Mouse (Mus musculus) left cerebral cortex, adult 2 months (tissue): ENCODE measurements around the gene Wipf1. TPM values are rescaled to one million over a fixed set of nuclear protein-coding genes. Genes with fewer than 3 reads are reported as not detected.

Experiments used
- DNase-seq, 2 experiments: peaks; one replicate each; pipeline ENCODE4 v3.0.0; 2021 to 2022; ENCODE audit warnings: low spot score in 2 of 2, mixed read lengths in 1 of 2; ENCODE audit errors: extremely low spot score in 1 of 2
- H3K27ac ChIP-seq: fragments of 200-600 bp; 2 replicates; pipeline ENCODE4 v1.8.1; 2022
- H3K4me3 ChIP-seq: fragments of 200-600 bp; 2 replicates; pipeline ENCODE4 v1.8.1; 2022
- CTCF ChIP-seq: fragments of 200-600 bp; IDR thresholded peaks from 2 replicates; pipeline ENCODE4 v1.8.1; 2022; ENCODE audit warnings: antibody characterized with exemption, mild to moderate bottlenecking, moderate library complexity
- intact Hi-C: fragments of 180-260 bp; cut with DNase I; formaldehyde crosslinking; loops from one replicate; pipeline ENCODE4 v1.15.1; 2025
- total RNA-seq, 2 experiments: library from RNA; stranded (reverse); gene quantifications; 2 replicates each; pipeline ENCODE4 v1.2.3; 2021

The Wipf1 gene
- total RNA-seq, 2 experiments from 2014 or later, result 7.4 to 7.9 TPM

DNA sequence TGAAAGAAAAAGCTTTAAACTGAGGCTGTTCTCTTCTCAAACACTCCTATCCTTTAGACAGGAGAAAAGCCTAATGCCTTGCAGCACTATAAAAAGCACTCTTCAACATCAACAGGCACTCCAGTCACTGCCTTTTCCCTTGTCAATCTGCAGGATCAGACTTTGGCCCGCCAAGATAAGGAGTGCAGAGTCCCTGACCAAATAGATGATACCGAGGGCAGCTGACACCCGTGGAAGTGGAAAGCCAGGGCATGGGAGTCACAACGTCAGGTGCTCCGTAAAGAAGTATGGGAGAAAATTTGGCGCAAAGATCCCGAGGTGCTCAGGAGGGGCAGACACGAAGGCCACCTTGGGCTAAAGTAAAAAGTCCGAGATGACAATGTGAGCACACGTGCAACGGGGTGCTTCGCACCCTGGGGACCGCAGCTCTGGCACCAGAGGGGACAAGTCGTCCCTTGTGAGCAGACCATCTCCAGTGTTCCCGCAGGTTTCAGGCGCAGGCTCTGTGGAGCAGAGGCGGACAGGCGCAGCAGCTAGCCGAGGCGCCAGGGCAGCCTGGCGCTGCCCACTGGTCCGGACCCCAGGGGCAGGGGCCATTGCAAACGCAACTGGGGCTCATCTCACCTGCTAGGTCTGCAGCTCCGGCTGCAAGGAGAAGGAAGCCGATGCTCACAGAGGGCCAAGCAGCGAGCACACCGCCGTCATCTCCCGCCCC is 143.7 kb downstream of the Wipf1 start:
- peak overlapping the region; percentile 92 for H3K27ac ChIP-seq
- peak in 1 of 2 experiments; percentile 20 for DNase-seq
- intact Hi-C loops, result loop anchor here (2.0 kb wide), 1 partner anchor 73 kb away; the partner anchor contains the start of genes Cir1 and Scrn3
- TF ChIP-seq CTCF, result no peak
- H3K4me3 ChIP-seq, result peak overlapping the region; percentile 68

- no peak for TF ChIP-seq CTCF
- Histone ChIP-seq H3K4me3 (peak overlapping the region; percentile 68), H3K27ac (no peak overlapping the region; the same call in 1 of the 2 replicates)
- no peak for DNase-seq
- intact Hi-C loops, result no loop called here
These were observed 144.4 kb downstream of the Wipf1 start for GRCm38 (mm10) chr2:73385172-73385571.

GRCm38 (mm10) chr2:73380298-73380975 is 149.1 kb downstream of the Wipf1 start:
- TF ChIP-seq CTCF, result no peak
- H3K27ac ChIP-seq, result no peak overlapping the region
- no peak overlapping the region for H3K4me3 ChIP-seq
- intact Hi-C loops, result no loop called here
- no peak for DNase-seq

- no peak for DNase-seq
- intact Hi-C loops, result no loop called here
- Histone ChIP-seq H3K4me3 (no peak overlapping the region), H3K27ac (no peak overlapping the region)
- TF ChIP-seq CTCF, result no peak
These were observed 149.9 kb downstream of the Wipf1 start for GRCm38 (mm10) chr2:73379656-73380055.

Other genes with a start within 250 kb of the Wipf1 start
- gene Scrn3, start 217.1 kb downstream of the Wipf1 start, total RNA-seq, result 10 to 100 TPM; 17.8 to 19.5 TPM
- gene Cir1, start 217.0 kb downstream of the Wipf1 start, total RNA-seq, result 10 to 100 TPM; 26.3 to 27.1 TPM
- 10 to 100 TPM; 32.1 to 32.9 TPM for gene Gpr155, start 143.2 kb downstream of the Wipf1 start, total RNA-seq
- gene Chrna1, start 50.6 kb upstream of the Wipf1 start, total RNA-seq, result under 1 TPM; 0.12 to 0.25 TPM
- gene Chn1, start 245.6 kb upstream of the Wipf1 start, total RNA-seq, result 1,000 to 10,000 TPM; 1,492 to 1,637 TPM